Comparison of ENCODE assay signal across 25 mouse cellular contexts in genomic region chr4:88314898-88315297, GRCm38 (mm10).
DNase-seq lines count a peak whose midpoint lies in the region; ATAC-seq and TF ChIP-seq lines count a peak whose summit lies in the region.
"Had no signal": no experiment of that assay in that cellular context is flagged by ENCODE, and none has a peak within 500 bp of the region (broad histone marks: within the 10 kb centered on the region; RNA-seq: fewer than 3 reads in every experiment).

No protein-coding gene starts in this region.

- H3K36me3 ChIP-seq in CH12.LX (replicated peaks in 1 of 2; ENCODE audit: control insufficient read depth in 1 of 2, insufficient read depth in 1 of 2, low read length in 1 of 2), result peaks cover 0 to 6% of the 10 kb centered on the region in 2 experiments
- H3K36me3 ChIP-seq: embryonic facial prominence, embryonic 10.5 days; embryonic facial prominence, embryonic 13.5 days; forebrain, embryonic 12.5 days; forebrain, embryonic 15.5 days; hindbrain, embryonic 10.5 days; hindbrain, embryonic 13.5 days; intestine, embryonic 15.5 days had no signal

- H3K27ac ChIP-seq in CH12.LX (ENCODE audit: insufficient read depth, low read depth), result no peak overlapping the region
- H3K27ac ChIP-seq in bone marrow macrophage, adult 2 months (ENCODE audit: insufficient read depth, low read depth, low read length), result peak overlapping the region; percentile 31; the same call in 1 of the 2 replicates
- H3K27ac ChIP-seq: embryonic facial prominence, embryonic 10.5 days; embryonic facial prominence, embryonic 13.5 days; forebrain, embryonic 12.5 days; forebrain, embryonic 15.5 days; hindbrain, embryonic 10.5 days; hindbrain, embryonic 13.5 days; intestine, embryonic 15.5 days had no signal

- no peaks in the 10 kb centered on the region for H3K4me1 ChIP-seq in CH12.LX (ENCODE audit: control insufficient read depth in 1 of 2, insufficient read depth in 2 of 2)
- H3K4me1 ChIP-seq in bone marrow macrophage, adult 2 months (ENCODE audit: control insufficient read depth, insufficient read depth, low read length), result peaks cover 10% of the 10 kb centered on the region
- H3K4me1 ChIP-seq: embryonic facial prominence, embryonic 10.5 days; embryonic facial prominence, embryonic 13.5 days; forebrain, embryonic 12.5 days; forebrain, embryonic 15.5 days; hindbrain, embryonic 10.5 days; hindbrain, embryonic 13.5 days; intestine, embryonic 15.5 days had no signal

- no peaks in the 10 kb centered on the region for H3K27me3 ChIP-seq in CH12.LX (replicated peaks)
- H3K27me3 ChIP-seq: embryonic facial prominence, embryonic 13.5 days; forebrain, embryonic 12.5 days; forebrain, embryonic 15.5 days; hindbrain, embryonic 13.5 days; intestine, embryonic 15.5 days had no signal

- H3K4me3 ChIP-seq in CH12.LX (replicated peaks in 1 of 3; ENCODE audit: low read depth in 2 of 3, low read length in 2 of 3, poor library complexity in 1 of 3), result no peak overlapping the region
- no peak overlapping the region for H3K4me3 ChIP-seq in bone marrow macrophage, adult 2 months (ENCODE audit: insufficient read depth, low read length)
- H3K4me3 ChIP-seq: embryonic facial prominence, embryonic 10.5 days; embryonic facial prominence, embryonic 13.5 days; erythroblast, embryonic 14.5 days; forebrain, embryonic 12.5 days; forebrain, embryonic 15.5 days; hindbrain, embryonic 10.5 days; hindbrain, embryonic 13.5 days; intestine, embryonic 15.5 days had no signal

- in situ Hi-C loops in CH12.LX (cut with MboI; ENCODE audit: low pct_ligation_motif_present, low pct_unique_long_range_greater_than_20kb, low sequenced_read_pairs), result no loop called here

- no peak for TF ChIP-seq RAD21 in CH12.LX (IDR thresholded peaks at IDR 0.05; ENCODE audit: low read depth, low read length)

- no peak overlapping the region for H3K4me2 ChIP-seq in CH12.LX (ENCODE audit: insufficient read depth, low read depth, poor library complexity, severe bottlenecking)
- H3K4me2 ChIP-seq: embryonic facial prominence, embryonic 13.5 days; forebrain, embryonic 12.5 days; forebrain, embryonic 15.5 days; heart, embryonic 11.5 days; hindbrain, embryonic 13.5 days; intestine, embryonic 15.5 days had no signal

- TF ChIP-seq CTCF in CH12.LX (conservative IDR thresholded peaks at IDR 0.05 in 1 of 2, IDR thresholded peaks at IDR 0.05 in 1 of 2; ENCODE audit: low read depth in 2 of 2, low read length in 2 of 2), result no peak
- no peak for TF ChIP-seq CTCF in bone marrow macrophage, adult 2 months (IDR thresholded peaks at IDR 0.05; ENCODE audit: low read depth, low read length)

- no peaks in the 10 kb centered on the region for H3K79me2 ChIP-seq in CH12.LX (replicated peaks; ENCODE audit: control insufficient read depth, extremely low read depth, insufficient read depth, poor library complexity, severe bottlenecking)

- dilution Hi-C loops in CH12.LX (cut with MboI; ENCODE audit: extremely low pct_ligation_motif_present, extremely low pct_unique_long_range_greater_than_20kb, low sequenced_read_pairs), result no loop called here

- H3K9ac ChIP-seq in CH12.LX (ENCODE audit: insufficient read depth, low read depth), result no peak overlapping the region
- H3K9ac ChIP-seq: embryonic facial prominence, embryonic 13.5 days; forebrain, embryonic 12.5 days; forebrain, embryonic 15.5 days; hindbrain, embryonic 13.5 days; intestine, embryonic 15.5 days had no signal

- no peak for TF ChIP-seq EP300 in CH12.LX (IDR thresholded peaks at IDR 0.05; ENCODE audit: low read length)

- no peak for DNase-seq in CH12.LX (ENCODE audit: extremely low read depth)
- no peak for DNase-seq in ovary, adult 18-20 months (ENCODE audit: low spot score)
- no peak for DNase-seq in cerebellum, postnatal 14 days
- no peak for DNase-seq in kidney, adult 9 months
- DNase-seq: adrenal gland, adult 8-10 months; adrenal gland, postnatal 25 days; cerebellum, adult 18-20 months; cerebellum, adult 9-10 months; cerebellum, postnatal 25 days; embryo, embryonic 11 days; gastrocnemius, postnatal 25 days; heart, postnatal 36 days had no signal

- TF ChIP-seq POLR2A in CH12.LX (IDR thresholded peaks at IDR 0.05; ENCODE audit: low read depth, low read length), result no peak
- TF ChIP-seq POLR2A in bone marrow macrophage, adult 2 months (IDR thresholded peaks at IDR 0.05; ENCODE audit: borderline replicate concordance, low read depth, low read length), result no peak

- ATAC-seq in megakaryocyte, adult 5-6 weeks (ENCODE audit: poor library complexity, severe bottlenecking), result 0 out of 2 replicates have a peak, but pooled peaks have one; percentile 30
- ATAC-seq: activated CD4-positive, CD25-positive, alpha-beta regulatory T cell, adult 4 months; forebrain, embryonic 15.5 days; hindbrain, embryonic 16.5 days; intestine, embryonic 15.5 days had no signal

- H3K9me3 ChIP-seq in CH12.LX (replicated peaks; ENCODE audit: low read length), result no peaks in the 10 kb centered on the region
- H3K9me3 ChIP-seq: embryonic facial prominence, embryonic 10.5 days; embryonic facial prominence, embryonic 13.5 days; forebrain, embryonic 12.5 days; forebrain, embryonic 15.5 days; hindbrain, embryonic 10.5 days; hindbrain, embryonic 13.5 days; intestine, embryonic 15.5 days had no signal

TF ChIP-seq in CH12.LX, 34 proteins besides CTCF, POLR2A, EP300 and RAD21:
- TF ChIP-seq MAFK (IDR thresholded peaks at IDR 0.05; ENCODE audit: insufficient replicate concordance, low read length) (0 out of 2 replicates have a peak, but pooled peaks have one; percentile 23), USF2 (conservative IDR thresholded peaks at IDR 0.05; ENCODE audit: low read depth, low read length) (no peak)
